Mouse (Mus musculus) left cerebral cortex, adult 2 months (tissue): ENCODE data around the gene Morc1. TPM values are rescaled to one million over a fixed set of nuclear protein-coding genes. Genes with fewer than 3 reads are reported as not detected.

ENCODE experiments used
- DNase-seq, 2 experiments: peaks; one replicate each; pipeline ENCODE4 v3.0.0; 2021 to 2022; ENCODE audit warnings: low spot score in 2 of 2, mixed read lengths in 1 of 2; ENCODE audit errors: extremely low spot score in 1 of 2
- H3K27ac ChIP-seq: fragments of 200-600 bp; 2 replicates; pipeline ENCODE4 v1.8.1; 2022
- H3K4me3 ChIP-seq: fragments of 200-600 bp; 2 replicates; pipeline ENCODE4 v1.8.1; 2022
- CTCF ChIP-seq: fragments of 200-600 bp; IDR thresholded peaks from 2 replicates; pipeline ENCODE4 v1.8.1; 2022; ENCODE audit warnings: antibody characterized with exemption, mild to moderate bottlenecking, moderate library complexity
- intact Hi-C: fragments of 180-260 bp; cut with DNase I; formaldehyde crosslinking; loops from one replicate; pipeline ENCODE4 v1.15.1; 2025
- total RNA-seq, 2 experiments: library from RNA; stranded (reverse); gene quantifications; 2 replicates each; pipeline ENCODE4 v1.2.3; 2021

The Morc1 gene
- total RNA-seq, 2 experiments from 2014 or later: not detected

DNA sequence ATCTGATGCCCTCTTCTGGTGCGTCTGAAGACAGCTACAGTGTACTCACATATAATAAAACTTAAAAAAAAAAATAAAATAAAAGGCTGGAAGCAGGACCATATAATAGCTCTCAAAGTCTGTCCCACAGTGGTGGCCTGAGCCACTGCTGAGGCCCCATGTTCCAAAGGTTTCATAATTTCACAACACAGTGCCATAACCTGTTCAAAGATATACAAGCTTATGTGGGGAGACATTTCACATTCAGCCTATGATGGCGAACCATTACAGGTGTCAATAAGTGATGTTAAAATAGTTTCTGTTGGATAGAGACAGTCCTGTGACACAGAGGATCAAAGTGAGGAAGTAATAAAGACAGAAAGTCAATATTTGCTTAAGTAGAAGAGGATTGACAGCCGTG lies 241.6 kb downstream of the Morc1 start:
- no peak for DNase-seq
- TF ChIP-seq CTCF: no peak
- no peak overlapping the region for H3K4me3 ChIP-seq
- no peak overlapping the region for H3K27ac ChIP-seq
- intact Hi-C loops: no loop called here

DNA sequence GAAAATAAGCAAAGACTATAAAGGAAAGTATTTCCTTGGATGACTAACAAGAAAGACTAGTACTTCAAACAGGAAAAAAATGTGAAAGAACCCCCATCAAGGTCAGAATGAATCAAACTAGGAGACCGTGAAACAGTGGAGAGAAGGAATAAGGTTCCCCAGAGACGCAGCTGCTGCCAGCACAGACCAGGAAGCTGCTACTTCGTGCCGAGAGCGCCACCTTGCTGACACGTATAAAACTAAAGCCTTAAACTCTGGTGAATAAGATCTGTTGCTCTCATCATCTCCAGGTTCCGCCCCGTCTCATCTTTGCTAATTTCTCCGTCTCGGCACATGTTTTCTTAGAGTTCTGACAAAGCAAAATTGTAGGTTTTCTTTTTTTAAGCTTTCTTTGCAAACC lies 244.6 kb downstream of the Morc1 start:
- intact Hi-C loops: no loop called here
- no peak overlapping the region for H3K4me3 ChIP-seq
- peak; percentile 74 to 83 for DNase-seq
- H3K27ac ChIP-seq: no peak overlapping the region
- TF ChIP-seq CTCF: peak; percentile 66

DNA sequence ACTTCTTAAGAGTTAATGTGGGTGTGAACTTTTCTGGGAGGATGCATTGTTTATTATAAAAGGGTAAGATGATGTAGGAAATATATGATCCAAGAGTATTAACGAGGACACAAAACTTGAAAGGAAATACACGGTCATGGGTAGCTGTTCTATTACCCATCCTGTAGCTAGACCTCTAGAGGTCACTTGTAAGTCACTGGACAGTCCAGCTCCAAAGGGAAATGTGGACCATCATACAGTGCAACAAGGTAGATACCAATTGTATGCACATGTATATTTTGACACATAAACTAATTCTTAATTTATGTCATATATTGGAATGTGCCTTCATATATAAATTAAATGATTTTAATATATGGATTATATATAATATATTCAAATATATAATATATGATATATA lies 245.2 kb downstream of the Morc1 start:
- DNase-seq: no peak
- no peak for TF ChIP-seq CTCF
- H3K4me3 ChIP-seq: no peak overlapping the region
- intact Hi-C loops: no loop called here
- H3K27ac ChIP-seq: no peak overlapping the region

DNA sequence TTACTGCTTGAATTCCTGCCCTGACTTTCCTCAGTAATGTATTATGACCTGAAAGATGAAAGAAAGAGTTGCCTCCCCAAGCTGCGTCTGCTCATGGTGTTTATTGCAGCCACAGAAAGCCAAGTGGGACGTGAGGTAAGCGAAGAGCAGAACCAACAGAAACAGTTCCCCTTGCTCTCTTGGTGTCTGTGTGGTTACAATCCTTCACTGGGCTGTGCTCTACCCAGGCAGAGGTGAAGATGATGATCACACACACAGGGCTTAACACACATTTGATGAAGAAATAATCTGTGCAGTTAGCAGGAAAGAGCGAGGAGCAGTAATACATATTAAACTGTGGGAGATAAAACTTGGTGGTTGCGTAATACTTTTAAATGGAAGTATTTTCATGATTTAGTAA lies 246.3 kb downstream of the Morc1 start:
- intact Hi-C loops: no loop called here
- TF ChIP-seq CTCF: no peak
- no peak overlapping the region for H3K4me3 ChIP-seq
- H3K27ac ChIP-seq: no peak overlapping the region
- no peak for DNase-seq

DNA sequence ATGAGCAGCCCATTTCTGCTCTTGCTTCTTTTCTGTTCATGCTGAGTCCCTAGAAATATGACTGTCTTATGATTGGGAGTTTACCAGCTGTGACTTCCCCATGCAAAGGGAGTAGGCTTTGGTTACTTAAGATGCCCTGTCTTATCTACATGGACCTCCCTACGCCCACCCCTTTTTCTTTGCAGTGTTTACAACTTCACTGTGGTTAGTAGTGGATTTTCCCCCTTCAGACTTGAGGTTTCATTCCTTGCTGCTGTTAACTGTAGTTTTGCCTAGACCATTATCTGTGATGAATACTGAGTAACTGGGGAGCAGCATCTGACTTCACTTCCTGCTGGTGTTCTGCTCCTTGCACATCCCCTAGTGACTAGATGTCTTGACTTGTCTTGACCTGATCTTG lies 247.0 kb downstream of the Morc1 start:
- no peak for DNase-seq
- H3K27ac ChIP-seq: no peak overlapping the region

More for the DNA sequence above, 247.0 kb downstream of the Morc1 start:
- TF ChIP-seq CTCF: no peak
- intact Hi-C loops: no loop called here
- no peak overlapping the region for H3K4me3 ChIP-seq

Other genes starting within 250 kb of the Morc1 start
- gene Dppa4, start 147.5 kb upstream of the Morc1 start, total RNA-seq: not detected
- gene Dppa2, start 127.3 kb upstream of the Morc1 start, total RNA-seq: not detected
- not detected for gene Gm5485, start 18.8 kb upstream of the Morc1 start, total RNA-seq